In genomic region chr9:41237265-41237664, GRCm38 (mm10) we compare ENCODE assay signal across 17 mouse cellular contexts.
A peak's percentile ranks its signal among the peaks of the same experiment; 100 is the strongest.
DNase-seq lines count a peak whose midpoint lies in the region; ATAC-seq and TF ChIP-seq lines count a peak whose summit lies in the region.
"Had no signal": no experiment of that assay in that cellular context is flagged by ENCODE, and none has a peak within 500 bp of the region (broad histone marks: within the 10 kb centered on the region; RNA-seq: fewer than 3 reads in every experiment).

No protein-coding gene starts in this region.

- DNase-seq in forebrain, postnatal 0 days: no peak
- peak; percentile 11 for DNase-seq in Muller cell, postnatal 12 days (ENCODE audit: inconsistent ontology term)
- peak; percentile 77 for DNase-seq in brain, embryonic 14.5 days (ENCODE audit: low read depth)
- peak; percentile 59 for DNase-seq in retina, embryonic 14.5 days (ENCODE audit: low spot score)
- no peak for DNase-seq in cerebellum, adult 18-20 months
- DNase-seq in frontal cortex, postnatal 14 days (ENCODE audit: low spot score in 2 of 2): no peak
- DNase-seq: adrenal gland, postnatal 10 days; cerebellum, adult 2 months; gastrocnemius, postnatal 25 days; heart, adult 18-20 months; heart, postnatal 10 days; kidney, adult 2 months had no signal

- no peak overlapping the region for H3K4me3 ChIP-seq in forebrain, embryonic 13.5 days
- H3K4me3 ChIP-seq in forebrain, postnatal 0 days (ENCODE audit: low read depth, low read length): no peak overlapping the region
- H3K4me3 ChIP-seq: heart, embryonic 10.5 days; hindbrain, embryonic 13.5 days; kidney, embryonic 15.5 days had no signal

- H3K36me3 ChIP-seq in forebrain, embryonic 13.5 days (ENCODE audit: poor library complexity, severe bottlenecking): no peaks in the 10 kb centered on the region
- H3K36me3 ChIP-seq in forebrain, postnatal 0 days (ENCODE audit: insufficient read depth): no peaks in the 10 kb centered on the region
- H3K36me3 ChIP-seq: heart, embryonic 10.5 days; hindbrain, embryonic 13.5 days; kidney, embryonic 15.5 days had no signal

- H3K4me2 ChIP-seq in forebrain, embryonic 13.5 days: no peak overlapping the region
- H3K4me2 ChIP-seq in forebrain, postnatal 0 days (ENCODE audit: low read depth): no peak overlapping the region
- H3K4me2 ChIP-seq: hindbrain, embryonic 13.5 days; kidney, embryonic 15.5 days had no signal

- 0 out of 2 replicates have a peak overlapping the region, but pooled peaks have one; percentile 10 for H3K27ac ChIP-seq in forebrain, embryonic 13.5 days
- no peak overlapping the region for H3K27ac ChIP-seq in forebrain, postnatal 0 days (ENCODE audit: low read depth, low read length)
- H3K27ac ChIP-seq: heart, embryonic 10.5 days; hindbrain, embryonic 13.5 days; kidney, embryonic 15.5 days had no signal

- H3K4me1 ChIP-seq in forebrain, embryonic 13.5 days: no peaks in the 10 kb centered on the region
- no peaks in the 10 kb centered on the region for H3K4me1 ChIP-seq in forebrain, postnatal 0 days (ENCODE audit: insufficient read depth)
- H3K4me1 ChIP-seq: hindbrain, embryonic 13.5 days; kidney, embryonic 15.5 days had no signal

- no peak overlapping the region for H3K9ac ChIP-seq in forebrain, embryonic 13.5 days
- no peak overlapping the region for H3K9ac ChIP-seq in forebrain, postnatal 0 days
- H3K9ac ChIP-seq: hindbrain, embryonic 13.5 days; kidney, embryonic 15.5 days had no signal

- no peaks in the 10 kb centered on the region for H3K27me3 ChIP-seq in forebrain, embryonic 13.5 days
- H3K27me3 ChIP-seq in forebrain, postnatal 0 days (ENCODE audit: insufficient read depth, low read length): no peaks in the 10 kb centered on the region
- H3K27me3 ChIP-seq: hindbrain, embryonic 13.5 days; kidney, embryonic 15.5 days had no signal

- WGBS in forebrain, embryonic 13.5 days: 23% methylated on average over 5 of the region's 5 CpGs
- WGBS in forebrain, postnatal 0 days: 24% methylated on average over 5 of the region's 5 CpGs

- no peak for TF ChIP-seq POLR2A in brain, embryonic 14.5 days (IDR thresholded peaks at IDR 0.05; ENCODE audit: borderline replicate concordance, extremely low read depth, insufficient read depth, insufficient read length, poor library complexity, severe bottlenecking)

- ATAC-seq in forebrain, embryonic 13.5 days: no peak
- ATAC-seq in forebrain, postnatal 0 days: no peak
- ATAC-seq: intestine, embryonic 16.5 days had no signal

- TF ChIP-seq CTCF in forebrain, postnatal 0 days (IDR thresholded peaks at IDR 0.05; ENCODE audit: low read depth): no peak
- no peak for TF ChIP-seq CTCF in brain, embryonic 14.5 days (IDR thresholded peaks at IDR 0.05; ENCODE audit: borderline replicate concordance, extremely low read depth, insufficient read depth, insufficient read length)

- peaks cover 3% of the 10 kb centered on the region; the same call in 1 of the 2 replicates for H3K9me3 ChIP-seq in forebrain, embryonic 13.5 days (replicated peaks)
- no peaks in the 10 kb centered on the region for H3K9me3 ChIP-seq in forebrain, postnatal 0 days (ENCODE audit: low read length)
- H3K9me3 ChIP-seq: heart, embryonic 10.5 days; hindbrain, embryonic 13.5 days; kidney, embryonic 15.5 days had no signal

Comparison
In these comparisons a context has a peak if more than half of its experiments do, and no peak if none do; other contexts are left out.
1. DNase-seq: peak in Muller cell, postnatal 12 days (single experiment), brain, embryonic 14.5 days (single experiment) and retina, embryonic 14.5 days (single experiment); none in forebrain, postnatal 0 days (single experiment), cerebellum, adult 18-20 months (0 of 2) and frontal cortex, postnatal 14 days (0 of 2).